Mouse (Mus musculus) layer of hippocampus, adult 11-12 months (tissue): ENCODE measurements around the gene Ino80b.
A peak's percentile ranks its signal among the peaks of the same experiment; 100 is the strongest.

ENCODE experiments used
- DNase-seq: peaks from one replicate; pipeline ENCODE4 v3.0.0; 2022; ENCODE audit warnings: low spot score

Ino80b gene

DNA sequence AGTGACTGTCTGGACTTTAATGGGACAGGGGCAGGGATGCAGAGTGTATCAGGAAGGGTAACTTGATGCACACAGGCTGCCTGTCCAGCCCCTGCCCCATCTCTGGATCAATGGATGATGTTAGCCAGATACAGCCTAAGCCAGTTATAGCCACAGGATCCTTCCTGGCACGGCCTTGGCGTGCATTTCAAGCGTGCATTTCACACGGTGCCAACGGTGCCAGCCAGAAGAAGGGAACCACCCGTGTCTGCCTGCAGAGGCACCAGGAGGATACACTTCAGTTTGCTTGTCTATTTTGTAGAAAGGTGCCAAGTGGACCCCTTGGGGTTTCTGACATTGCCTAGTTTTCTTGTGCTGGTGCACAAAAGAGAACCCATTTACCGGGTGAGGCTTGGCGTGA is 14.8 kb upstream of the Ino80b start:
- DNase-seq, result no peak

DNA sequence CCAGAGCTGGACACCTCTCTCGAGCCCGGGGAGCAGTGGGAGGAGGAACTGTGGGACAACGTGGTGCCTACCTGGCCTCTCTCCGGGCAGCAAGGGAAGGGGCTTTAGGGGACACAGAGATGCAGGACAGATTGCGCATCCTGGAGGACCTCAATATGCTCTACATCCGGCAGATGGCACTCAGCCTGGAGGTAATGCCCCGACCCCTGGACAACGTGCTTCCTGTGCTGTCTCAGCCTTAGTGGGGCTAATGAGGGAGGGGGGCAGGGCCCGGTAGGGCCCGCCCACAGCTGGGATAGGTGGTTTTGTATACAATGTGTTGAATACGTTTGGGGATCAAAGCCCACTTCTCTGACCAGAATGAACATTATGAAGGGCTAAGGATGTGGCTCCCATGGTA is 12.8 kb upstream of the Ino80b start:
- DNase-seq, result no peak

DNA sequence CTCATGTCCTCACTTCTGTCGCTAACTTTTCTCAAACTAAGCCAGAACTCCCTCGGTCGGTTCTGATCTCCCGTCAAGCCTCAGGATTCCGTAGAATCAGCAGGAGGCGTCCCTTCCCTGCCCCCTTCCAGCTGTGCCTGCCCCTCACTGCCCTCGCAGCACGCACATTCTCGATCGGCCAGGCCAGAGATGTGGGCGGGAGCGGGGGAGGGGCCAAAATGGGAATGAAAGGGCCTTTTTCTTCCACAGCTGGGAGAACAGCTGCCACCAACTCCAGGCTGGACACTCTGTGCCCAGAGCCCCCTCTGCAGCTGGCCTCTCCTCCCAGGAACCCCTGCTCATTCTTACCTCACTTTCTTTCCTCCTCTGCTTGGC is 12.3 kb upstream of the Ino80b start:
- peak; percentile 85 for DNase-seq

DNA sequence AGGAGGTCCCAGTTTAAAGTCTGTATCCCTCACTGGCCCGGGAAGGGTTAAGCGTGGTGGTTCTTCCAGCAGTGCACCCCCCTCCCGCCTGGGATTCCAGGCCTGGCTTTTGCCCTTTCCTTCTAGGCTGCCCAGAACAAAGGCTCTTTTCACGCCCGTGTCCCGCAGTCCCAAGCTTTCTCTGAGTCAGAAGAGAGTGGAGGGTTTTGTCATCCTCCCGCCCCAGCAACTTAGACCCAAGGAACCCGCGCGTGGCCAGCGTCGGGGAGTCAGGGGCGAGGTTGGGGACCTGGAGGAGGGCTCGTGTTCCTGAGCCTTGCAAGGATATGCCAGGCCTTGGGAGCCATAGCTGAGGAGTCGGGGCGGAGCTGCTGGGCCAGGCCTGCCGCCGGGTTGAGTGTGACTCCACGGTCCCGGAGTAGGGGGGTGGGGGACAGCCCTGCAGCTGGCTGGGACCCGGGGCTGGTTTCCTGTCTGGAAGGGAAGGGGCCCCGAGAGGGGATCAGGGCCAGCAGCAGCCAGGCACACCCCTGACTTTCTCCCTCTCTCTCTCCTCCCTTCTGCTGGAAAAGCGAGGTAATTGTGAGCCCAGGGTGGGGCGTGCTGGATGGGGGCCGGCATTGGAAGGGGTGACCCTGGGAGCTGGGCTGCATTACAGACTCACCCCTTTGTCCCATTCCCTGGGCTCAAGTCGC is 11.8 kb upstream of the Ino80b start:
- peak; percentile 67 for DNase-seq

DNA sequence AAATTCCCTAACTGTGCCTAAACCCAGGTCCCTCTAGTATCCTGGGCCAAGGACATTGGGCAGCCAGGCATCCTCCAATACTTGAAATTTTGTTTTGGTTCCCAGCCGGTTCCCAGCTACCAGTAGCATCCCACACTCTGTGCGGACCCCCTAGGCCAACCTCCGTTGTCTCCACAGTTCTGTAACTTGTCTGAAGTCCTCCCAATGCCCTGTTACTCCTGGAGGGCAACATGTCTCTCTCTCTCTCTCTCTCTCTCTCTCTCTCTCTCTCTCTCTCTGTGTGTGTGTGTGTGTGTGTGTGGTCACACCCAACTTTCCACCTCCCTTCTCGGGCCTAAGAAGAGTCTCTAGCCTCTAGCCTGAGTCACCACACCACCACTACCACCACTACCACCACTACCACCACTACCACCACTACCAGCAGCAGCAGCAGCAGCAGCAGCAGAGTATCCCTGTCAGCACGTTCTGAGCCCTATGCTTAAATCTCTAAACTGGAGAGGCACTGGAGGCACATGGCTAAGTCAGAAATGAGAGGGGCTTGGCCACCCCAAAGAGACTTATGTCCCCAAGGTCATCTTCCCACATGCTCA is 11.2 kb upstream of the Ino80b start:
- DNase-seq, result no peak

DNA sequence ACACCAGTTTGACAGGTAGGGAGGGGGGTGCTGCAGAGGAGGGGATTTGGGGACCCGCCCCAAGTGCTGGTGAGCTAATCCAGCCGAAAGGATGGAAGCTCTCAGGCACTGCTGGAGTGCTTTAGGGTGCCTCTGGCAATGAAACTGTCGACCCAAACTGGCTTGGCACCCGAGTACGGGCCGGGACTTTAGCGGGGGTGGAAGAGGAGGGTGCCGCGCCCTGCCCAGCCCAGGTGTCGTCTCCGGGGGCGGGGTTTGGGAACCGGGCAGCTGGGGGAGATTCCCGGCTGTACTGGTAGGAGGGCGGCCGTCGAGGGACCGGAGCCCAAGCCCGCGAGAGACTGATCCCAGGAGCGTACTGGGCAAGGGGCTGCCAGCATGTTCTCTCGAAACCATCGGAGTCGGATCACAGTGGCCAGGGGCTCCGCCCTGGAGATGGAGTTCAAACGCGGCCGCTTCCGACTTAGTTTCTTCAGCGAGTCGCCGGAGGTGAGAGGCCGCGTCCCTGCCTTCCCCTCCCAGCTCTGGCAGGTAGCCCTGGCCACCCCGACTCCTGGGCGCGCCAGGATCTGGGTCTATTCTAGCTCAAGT is 10.4 kb upstream of the Ino80b start:
- DNase-seq, result no peak

DNA sequence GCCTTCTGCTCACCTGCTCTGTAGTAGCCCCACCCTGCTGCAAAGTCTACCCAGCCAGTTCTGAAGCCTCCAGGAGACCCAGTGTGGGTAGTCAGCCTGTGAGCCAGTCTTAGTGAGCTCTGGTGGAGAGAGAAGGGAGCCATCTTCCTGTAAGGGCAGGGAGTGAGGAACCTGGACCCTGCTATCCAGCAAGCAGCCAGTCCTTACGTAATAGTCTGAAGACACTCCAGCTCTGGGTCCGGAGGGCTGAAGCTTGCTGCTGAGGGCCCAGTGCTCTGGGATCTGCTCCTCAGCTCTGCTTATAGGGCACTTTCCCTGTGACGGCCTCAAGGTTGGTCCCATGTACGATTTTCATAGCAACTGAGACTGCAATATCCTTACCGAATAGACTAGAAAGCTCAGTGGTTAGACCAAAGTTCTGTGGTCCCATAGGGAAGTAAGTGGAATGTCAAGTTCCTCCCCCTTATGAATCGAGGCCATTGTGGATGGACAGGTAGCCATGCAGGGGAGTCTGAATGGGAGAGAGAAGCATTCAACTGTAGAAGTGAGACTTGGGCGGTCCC is 9.8 kb upstream of the Ino80b start, which contains the start of gene Rtkn:
Gene Rtkn, plus strand, starts transcription at position 513 of the 563 bp plus-strand sequence.
- no peak for DNase-seq

DNA sequence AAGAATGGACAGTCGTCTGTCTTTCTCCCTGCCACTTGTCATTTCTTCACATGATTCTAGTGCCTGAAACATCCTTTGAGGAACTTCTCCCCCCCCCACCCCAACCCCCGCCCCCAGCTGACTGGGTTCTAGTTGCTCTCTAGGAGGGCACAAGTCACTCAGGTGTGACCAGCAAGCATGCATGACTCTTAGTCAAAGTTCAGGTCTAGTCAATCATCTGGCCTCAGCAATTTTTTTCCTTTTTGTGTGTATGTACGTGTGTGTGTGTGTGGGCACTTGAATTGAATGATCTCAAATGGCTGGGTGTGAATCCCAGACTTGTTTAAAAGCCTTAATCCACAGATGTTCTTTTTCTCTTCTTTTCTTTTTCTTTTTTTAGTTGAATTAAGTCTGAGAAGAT is 9.0 kb upstream of the Ino80b start:
- DNase-seq, result no peak

DNA sequence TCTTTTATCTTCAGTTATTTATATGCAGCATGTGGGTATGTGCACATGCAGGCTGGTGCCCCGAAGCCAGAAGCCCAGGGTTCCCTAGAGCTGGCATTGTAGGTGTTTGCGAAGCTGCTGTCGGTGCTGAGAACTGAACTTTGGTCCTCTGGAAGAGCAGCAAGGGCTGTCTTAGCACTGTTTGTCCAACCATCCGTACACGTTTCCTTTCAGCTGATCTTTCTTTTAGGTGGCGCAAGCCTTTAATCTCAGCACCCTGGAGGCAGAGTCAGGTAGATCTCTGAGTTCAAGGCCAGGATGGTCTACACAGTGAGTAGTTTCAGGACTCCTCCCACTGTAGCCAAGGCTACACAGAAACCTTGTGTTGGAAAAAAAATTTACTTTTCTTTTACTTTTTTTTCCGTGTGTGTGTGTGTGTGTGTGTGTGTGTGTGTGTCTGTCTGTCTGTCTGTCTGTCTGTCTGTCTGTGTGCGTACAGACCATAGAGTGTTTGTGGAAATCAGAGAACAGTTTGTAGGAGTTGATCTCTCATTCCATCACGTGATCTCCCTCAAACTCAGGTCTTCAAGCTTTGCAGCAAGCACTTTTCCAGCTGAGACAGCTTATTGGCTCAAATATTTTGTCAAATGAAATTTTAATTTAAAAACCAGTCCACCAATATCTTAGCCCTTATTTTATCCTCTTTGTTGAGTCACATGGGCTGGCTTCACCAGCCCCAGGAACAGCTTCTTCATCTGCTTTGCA is 7.1 kb upstream of the Ino80b start:
- no peak for DNase-seq

DNA sequence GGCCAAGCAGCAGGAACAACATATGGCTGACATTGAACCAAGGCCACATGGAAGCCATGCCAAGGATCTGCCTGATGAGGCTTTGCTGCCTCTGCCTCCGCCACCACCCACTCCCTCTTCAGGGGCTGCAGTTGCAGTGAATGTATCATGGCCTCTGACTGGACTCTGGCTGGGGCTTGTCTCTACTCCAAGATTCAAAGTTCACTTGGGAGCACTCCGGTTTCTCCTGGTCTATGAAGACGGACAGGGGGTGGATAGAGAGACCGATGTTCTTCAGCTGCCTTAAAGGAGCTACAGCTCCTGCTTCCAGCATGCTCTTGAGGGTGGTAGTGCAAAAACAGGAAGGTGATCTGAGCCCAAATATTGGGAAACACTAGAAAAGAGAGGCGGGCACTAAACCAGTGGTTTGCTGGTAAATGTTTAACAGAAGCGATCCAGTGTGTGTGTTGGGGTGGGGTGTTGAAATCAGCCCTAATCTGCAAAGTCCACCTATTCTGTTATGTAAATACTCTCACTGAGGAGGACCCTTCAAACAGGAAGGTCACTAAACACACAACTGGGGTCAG is 6.3 kb upstream of the Ino80b start:
- no peak for DNase-seq

DNA sequence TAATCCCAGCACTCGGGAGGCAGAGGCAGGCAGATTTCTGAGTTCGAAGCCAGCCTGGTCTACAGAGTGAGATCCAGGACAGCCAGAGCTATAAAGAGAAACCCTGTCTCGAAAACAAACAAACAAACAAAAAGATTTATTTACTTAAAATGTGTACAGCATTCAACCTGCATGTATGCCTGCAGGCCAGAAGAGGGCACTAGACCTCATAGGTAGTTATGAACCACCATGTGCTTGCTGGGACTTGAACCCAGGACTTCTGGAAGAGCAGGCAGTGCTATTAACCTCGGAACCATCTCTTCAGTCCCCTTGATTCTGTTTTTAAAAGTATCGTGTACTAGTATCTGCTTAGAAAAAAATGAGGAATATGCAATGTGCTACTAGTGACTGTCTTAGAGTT is 2.2 kb upstream of the Ino80b start:
- no peak for DNase-seq

DNA sequence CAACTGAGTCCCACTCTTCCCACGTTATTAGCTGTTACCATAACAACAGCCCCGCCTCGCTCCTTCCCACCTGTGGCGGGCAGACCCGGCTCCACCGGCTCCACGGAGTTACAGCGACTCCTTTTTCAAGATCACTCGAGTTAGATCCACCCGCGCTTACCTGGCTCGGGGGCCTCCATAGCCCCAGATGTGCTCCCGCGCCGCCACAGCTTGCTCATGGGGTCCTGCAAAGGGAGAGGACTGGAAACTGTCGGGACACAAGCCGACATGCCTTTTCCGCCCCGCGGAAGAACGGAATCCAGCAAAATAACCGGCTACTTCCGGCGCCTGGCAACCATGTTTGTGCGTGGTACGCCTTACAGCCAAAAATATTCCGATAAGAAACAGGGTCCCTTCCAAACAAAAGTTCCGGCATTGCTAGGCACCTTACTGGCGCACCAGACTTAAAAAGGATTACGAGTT is 349 bp downstream of the Ino80b start:
- DNase-seq, result peak; percentile 93

DNA sequence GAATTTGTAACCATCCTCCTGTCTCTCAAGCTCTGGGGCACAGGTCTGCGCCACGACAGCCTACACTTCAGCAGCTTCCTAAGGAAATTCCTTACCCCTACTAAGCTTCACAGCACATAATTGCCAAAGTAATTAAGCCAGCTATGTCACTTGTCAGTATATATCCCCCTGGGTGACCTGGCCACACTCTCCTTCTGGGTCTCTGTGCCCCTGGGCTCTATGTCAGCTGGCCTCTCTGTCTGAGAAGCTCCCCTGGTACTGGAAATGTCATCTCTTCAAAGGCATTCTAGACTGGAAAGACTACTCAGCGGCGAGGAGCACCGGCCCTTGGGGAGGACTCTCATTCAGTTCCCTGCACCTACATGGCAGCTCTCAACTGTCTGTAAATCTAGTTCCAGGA is 2.3 kb downstream of the Ino80b start:
- DNase-seq, result no peak

DNA sequence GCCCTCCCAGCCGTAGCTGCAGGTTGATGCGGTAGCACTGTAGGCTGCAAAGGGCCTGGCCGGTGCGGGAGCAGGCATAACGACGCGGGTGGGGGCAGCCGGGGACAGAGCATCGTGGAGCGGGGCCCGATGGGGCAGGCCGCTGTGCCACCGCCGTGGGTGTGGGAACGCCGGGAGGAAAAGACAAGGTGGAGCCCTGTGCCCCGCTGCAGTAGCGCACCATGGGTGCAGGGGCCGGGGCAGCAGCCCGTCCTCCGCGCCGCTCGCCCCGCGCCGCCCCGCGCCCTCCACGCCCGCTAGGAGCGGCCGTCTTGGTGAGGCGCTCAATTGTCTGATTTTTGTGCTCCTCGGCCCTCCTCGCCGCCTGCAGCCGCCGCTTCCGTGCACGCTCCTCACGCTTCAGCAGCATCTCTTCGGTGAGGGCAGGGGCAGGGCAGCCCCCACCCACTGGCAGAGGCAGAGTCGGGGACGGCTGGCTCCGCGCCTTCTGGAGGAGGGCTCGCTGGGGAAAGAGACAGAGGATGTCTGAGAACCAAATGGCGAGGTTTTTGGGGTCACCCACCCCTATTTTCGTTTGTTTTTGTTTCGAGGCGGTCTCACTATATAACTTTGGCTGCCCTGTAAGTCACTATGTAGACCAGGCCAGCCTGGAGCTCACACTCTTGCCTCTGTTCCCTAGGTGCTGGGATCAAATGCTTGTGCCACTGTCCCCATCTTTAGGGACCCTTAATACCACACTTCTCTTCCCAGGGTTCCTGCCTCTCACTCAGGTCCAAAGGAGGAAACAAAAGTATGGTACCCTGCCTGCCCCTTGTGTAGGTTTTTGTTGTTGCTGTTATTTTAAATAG is 3.1 kb downstream of the Ino80b start:
- no peak for DNase-seq

DNA sequence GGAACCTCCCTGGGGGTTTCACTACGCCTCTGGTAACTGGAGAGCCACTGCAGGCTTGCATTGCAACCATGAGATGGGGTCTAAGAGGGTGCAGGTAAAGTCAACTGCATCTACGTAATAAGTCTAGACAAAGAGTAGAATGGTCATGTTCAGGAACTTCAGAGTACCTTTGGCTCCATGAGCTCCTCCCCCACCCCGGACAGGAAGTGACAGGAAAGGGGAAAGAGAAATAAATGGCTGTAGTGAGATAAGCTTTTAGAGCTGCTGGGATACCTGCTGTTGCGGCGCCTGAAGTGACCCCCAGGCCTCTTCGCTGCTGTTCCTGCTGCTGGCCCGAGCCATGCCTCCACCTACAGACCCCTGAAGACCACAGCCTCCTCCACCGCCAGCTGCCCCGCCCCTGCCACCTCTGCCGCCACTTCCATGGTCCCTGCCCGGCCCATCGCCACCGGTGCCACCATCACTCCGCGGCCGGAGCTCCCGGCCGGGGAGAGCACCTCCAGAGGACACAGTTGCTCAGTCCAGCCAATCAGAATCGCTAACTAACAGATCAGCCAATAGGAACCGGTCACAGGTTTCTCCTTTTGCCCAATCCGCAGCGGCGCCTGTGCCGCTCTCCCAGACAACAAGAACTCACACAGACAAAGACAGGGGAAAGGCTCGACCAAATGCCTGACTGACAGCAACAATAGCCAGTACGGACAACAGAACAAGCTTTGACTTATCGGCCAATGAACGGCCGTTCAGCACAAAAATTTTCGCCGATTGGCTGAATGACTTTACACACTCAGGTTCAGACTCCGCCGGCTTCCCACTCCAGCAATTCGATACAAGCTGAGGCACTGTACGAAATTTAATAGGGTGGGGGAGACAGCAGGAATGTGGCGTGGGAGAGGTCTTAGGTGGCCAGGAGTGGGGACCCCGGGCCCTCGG is 4.0 kb downstream of the Ino80b start, which contains the start of gene Wbp1:
Gene Wbp1, minus strand, starts transcription at position 630 of the 933 bp plus-strand sequence.
- DNase-seq, result peak; percentile 98

DNA sequence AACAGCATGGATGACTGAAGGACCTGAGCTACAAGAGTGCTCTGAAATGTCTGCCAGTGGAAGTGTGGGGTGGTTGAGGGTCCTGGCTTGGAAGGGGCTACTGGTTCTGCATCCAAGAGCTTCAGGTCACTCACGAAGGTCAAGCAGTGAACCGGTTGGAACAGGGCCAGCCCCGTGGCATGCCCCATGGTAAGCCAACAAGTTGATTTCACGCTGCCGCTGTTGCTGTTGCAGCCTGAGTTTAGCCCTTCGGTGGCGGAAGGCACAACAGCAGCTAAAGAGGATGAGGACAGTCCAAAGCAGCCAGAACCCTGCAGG is 5.5 kb downstream of the Ino80b start:
- DNase-seq, result peak; percentile 43

DNA sequence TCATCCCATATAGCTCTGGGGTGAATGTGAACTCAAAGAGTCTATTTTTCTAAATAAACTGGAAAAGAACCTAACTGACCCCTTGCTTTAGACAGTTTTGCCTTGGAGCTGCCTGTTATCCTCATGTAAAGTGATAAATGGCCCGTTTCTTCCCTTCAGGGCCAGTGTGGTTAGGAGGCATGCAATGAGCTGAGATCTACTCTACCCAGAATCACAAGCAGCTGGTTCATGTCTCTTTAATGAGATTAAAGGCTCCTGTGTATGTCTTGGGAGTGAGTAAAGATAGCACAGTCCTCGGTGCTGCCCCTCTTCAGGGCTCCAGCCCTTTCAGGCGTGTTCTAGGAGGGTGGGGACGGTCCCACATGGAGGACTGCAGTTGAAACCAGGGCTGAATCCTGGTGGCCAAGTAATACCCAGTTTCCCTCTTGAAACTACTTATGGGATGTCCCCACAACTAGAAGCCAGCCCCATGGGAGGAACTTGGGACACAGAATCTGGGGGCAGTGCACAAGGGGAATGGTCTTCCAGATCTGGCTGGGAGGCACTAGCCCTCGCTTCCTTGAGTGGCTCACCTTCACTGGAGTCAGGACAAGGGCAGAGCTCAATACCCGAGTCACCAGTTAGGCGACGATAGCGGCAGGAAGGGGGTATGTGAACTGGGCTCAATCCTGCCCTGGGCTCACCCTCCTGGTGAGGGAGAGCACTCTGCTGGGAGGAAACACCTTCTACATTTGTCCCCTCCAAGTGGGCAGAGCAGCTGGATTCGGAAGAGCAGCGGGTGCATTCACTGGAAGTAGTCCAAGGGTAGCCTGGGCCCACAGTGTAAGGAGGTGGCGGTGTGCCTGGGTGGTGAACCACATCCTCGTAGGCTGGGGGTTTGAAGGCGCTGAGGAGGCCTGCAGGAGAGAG is 6.2 kb downstream of the Ino80b start:
- DNase-seq, result no peak

DNA sequence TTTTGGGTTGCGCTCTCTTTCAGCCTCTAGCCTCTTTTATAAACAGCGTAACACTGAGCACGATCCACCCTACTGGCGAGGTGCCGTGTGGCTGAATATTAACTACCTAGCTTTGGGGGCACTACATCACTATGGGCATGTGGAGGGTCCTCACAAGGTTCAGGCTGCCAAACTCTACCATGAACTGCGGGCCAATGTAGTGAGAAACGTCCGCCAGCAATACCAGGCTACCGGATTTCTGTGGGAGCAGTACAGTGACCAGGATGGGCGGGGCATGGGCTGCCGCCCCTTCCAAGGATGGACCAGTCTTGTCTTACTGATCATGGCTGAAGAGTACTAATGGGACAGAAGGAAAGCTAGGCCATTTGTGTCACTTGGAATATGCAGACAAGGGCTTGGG is 6.9 kb downstream of the Ino80b start:
- DNase-seq, result no peak

DNA sequence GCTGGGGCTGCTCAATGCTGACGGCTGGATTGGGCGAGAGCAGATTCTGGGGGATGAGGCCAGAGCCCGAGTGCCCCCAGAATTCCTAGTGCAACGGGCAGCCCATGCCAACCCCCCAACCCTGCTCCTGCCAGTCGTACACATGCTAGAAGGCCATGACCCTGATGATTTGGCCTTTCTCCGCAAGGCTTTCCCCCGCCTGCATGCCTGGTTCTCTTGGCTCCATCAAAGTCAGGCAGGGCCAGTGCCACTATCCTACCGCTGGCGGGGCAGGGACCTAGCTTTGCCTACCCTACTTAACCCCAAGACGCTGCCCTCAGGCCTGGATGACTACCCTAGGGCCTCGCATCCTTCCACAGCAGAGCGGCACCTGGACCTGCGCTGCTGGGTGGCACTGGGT is 7.6 kb downstream of the Ino80b start:
- DNase-seq, result no peak
